ENCODE assay signal across 34 mouse cellular contexts in the genomic region with DNA sequence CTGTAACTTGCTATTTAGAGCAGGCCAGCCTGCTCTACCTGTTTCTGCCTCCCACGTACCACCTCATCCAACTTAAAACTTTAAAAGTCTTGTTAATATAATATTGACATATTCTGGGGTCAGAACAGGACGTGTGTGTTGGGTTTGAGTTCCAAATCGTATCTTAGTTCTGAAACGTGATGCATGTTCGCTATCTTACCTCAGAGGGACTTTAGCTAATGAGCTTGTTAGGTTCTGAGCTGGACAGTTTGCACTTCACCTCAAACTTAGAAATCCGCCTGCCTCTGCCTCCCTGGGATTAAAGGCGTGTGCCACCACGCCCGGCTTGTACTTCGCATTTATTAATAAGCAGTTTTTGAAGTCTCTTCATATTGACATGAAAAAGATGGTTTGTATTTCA.
"Had no signal": no experiment of that assay in that cellular context is flagged by ENCODE, and none has a peak within 500 bp of the region (broad histone marks: within the 10 kb centered on the region; RNA-seq: fewer than 3 reads in every experiment).

No protein-coding gene starts in this region.

- DNase-seq: heart, postnatal 10 days; heart, postnatal 14 days; heart, postnatal 36 days; heart, postnatal 4 days; kidney, adult 11 months; kidney, adult 18-20 months; kidney, adult 2 months; kidney, adult 8-10 months; kidney, adult 9 months; kidney, postnatal 10 days; kidney, postnatal 14 days; kidney, postnatal 25 days; kidney, postnatal 36 days; kidney, postnatal 4 days; layer of hippocampus, adult 9-11 months; layer of hippocampus, postnatal 36 days had no signal

- H3K4me3 ChIP-seq: heart, embryonic 10.5 days; heart, embryonic 12.5 days; heart, embryonic 13.5 days; heart, embryonic 15.5 days; hindbrain, embryonic 10.5 days; hindbrain, embryonic 12.5 days; hindbrain, embryonic 13.5 days; hindbrain, embryonic 15.5 days; intestine, embryonic 15.5 days; kidney, embryonic 15.5 days; layer of hippocampus, adult 2 months had no signal

- H3K27me3 ChIP-seq: heart, embryonic 12.5 days; heart, embryonic 13.5 days; heart, embryonic 15.5 days; hindbrain, embryonic 12.5 days; hindbrain, embryonic 13.5 days; hindbrain, embryonic 15.5 days; intestine, embryonic 15.5 days; kidney, embryonic 15.5 days had no signal

- H3K4me2 ChIP-seq: heart, embryonic 12.5 days; heart, embryonic 13.5 days; heart, embryonic 15.5 days; hindbrain, embryonic 12.5 days; hindbrain, embryonic 13.5 days; hindbrain, embryonic 14.5 days; hindbrain, embryonic 15.5 days; intestine, embryonic 15.5 days; kidney, embryonic 15.5 days had no signal

- H3K9me3 ChIP-seq: heart, embryonic 10.5 days; heart, embryonic 12.5 days; heart, embryonic 13.5 days; heart, embryonic 15.5 days; hindbrain, embryonic 10.5 days; hindbrain, embryonic 12.5 days; hindbrain, embryonic 13.5 days; hindbrain, embryonic 15.5 days; intestine, embryonic 15.5 days; kidney, embryonic 15.5 days had no signal

- H3K9ac ChIP-seq: heart, embryonic 12.5 days; heart, embryonic 13.5 days; heart, embryonic 15.5 days; hindbrain, embryonic 12.5 days; hindbrain, embryonic 13.5 days; hindbrain, embryonic 14.5 days; hindbrain, embryonic 15.5 days; intestine, embryonic 15.5 days; kidney, embryonic 15.5 days had no signal

- H3K27ac ChIP-seq: heart, embryonic 10.5 days; heart, embryonic 13.5 days; heart, embryonic 15.5 days; hindbrain, embryonic 10.5 days; hindbrain, embryonic 12.5 days; hindbrain, embryonic 13.5 days; hindbrain, embryonic 14.5 days; hindbrain, embryonic 15.5 days; hindbrain, postnatal 0 days; intestine, embryonic 15.5 days; kidney, embryonic 15.5 days; kidney, postnatal 0 days had no signal

- H3K4me1 ChIP-seq: heart, embryonic 10.5 days; heart, embryonic 12.5 days; heart, embryonic 13.5 days; heart, embryonic 15.5 days; hindbrain, embryonic 10.5 days; hindbrain, embryonic 12.5 days; hindbrain, embryonic 13.5 days; hindbrain, embryonic 15.5 days; intestine, embryonic 15.5 days; kidney, embryonic 15.5 days had no signal

- ATAC-seq: hindbrain, embryonic 16.5 days; hindbrain, postnatal 0 days; inflammation-experienced regulatory T-cells, adult 6 months; intestine, embryonic 15.5 days; intestine, embryonic 16.5 days; intestine, postnatal 0 days had no signal
